Mouse (Mus musculus) heart, embryonic 11.5 days (tissue): ENCODE results near the gene Igf1r. TPM values are rescaled to one million over a fixed set of nuclear protein-coding genes. Genes with fewer than 3 reads are reported as not detected.
A peak's percentile ranks its signal among the peaks of the same experiment; 100 is the strongest.

Experiments used
- ATAC-seq: fragments of 200-750 bp; cut with Nextera tagmentation; replicated peaks from 2 replicates; pipeline ENCODE4 v1.8.0; 2017; ENCODE audit warnings: moderate library complexity; ENCODE audit not compliant: insufficient number of reproducible peaks, low FRiP score, low TSS enrichment
- H3K27ac ChIP-seq: fragments of 300-500 bp; sonication (generic); 2 replicates; pipeline ENCODE4 v1.5.1; 2014; ENCODE audit warnings: mild to moderate bottlenecking, low read depth, low read length
- H3K27me3 ChIP-seq: fragments of 300-500 bp; sonication (generic); 2 replicates; pipeline ENCODE4 v1.6.1; 2014; ENCODE audit warnings: mild to moderate bottlenecking, low read length, mixed read lengths; ENCODE audit not compliant: control insufficient read depth, insufficient read depth
- H3K36me3 ChIP-seq: fragments of 300-500 bp; sonication (generic); 2 replicates; pipeline ENCODE4 v1.6.1; 2014; ENCODE audit warnings: mild to moderate bottlenecking, low read length, moderate library complexity, mixed read lengths; ENCODE audit not compliant: control insufficient read depth, insufficient read depth
- H3K4me1 ChIP-seq: fragments of 300-500 bp; sonication (generic); 2 replicates; pipeline ENCODE4 v1.6.1; 2014; ENCODE audit warnings: low read length; ENCODE audit not compliant: control insufficient read depth, insufficient read depth
- H3K4me2 ChIP-seq: fragments of 300-500 bp; sonication (generic); 2 replicates; pipeline ENCODE4 v1.6.1; 2014; ENCODE audit warnings: mild to moderate bottlenecking, moderate library complexity
- H3K4me3 ChIP-seq: fragments of 300-500 bp; sonication (generic); 2 replicates; pipeline ENCODE4 v1.5.1; 2014; ENCODE audit warnings: low read depth, low read length
- H3K9ac ChIP-seq: fragments of 300-500 bp; sonication (generic); 2 replicates; pipeline ENCODE4 v1.6.1; 2014; ENCODE audit warnings: mild to moderate bottlenecking, low read depth, low read length, moderate library complexity
- H3K9me3 ChIP-seq: fragments of 300-500 bp; sonication (generic); replicated peaks from 2 replicates; pipeline ENCODE4 v1.6.1; 2016; ENCODE audit warnings: low read length; ENCODE audit not compliant: control insufficient read depth
- WGBS: fragments of 180-500 bp; shearing (Covaris S2); extraction: QIAGEN DNeasy Blood & Tissue Kit; methylation state at CpG from one replicate; pipeline ENCODE4 v1.1.7; 2014; ENCODE audit not compliant: insufficient replicate concordance; 5-methylcytosine and 5-hydroxymethylcytosine counted together
- polyA plus RNA-seq: library from polyadenylated mRNA; unstranded; fragments of >200 nt; fragmentation: Nextera tagmentation; extraction: Ambion mirVana; gene quantifications from 2 replicates; pipeline ENCODE4 v1.2.1, GENCODE M21; 2014

The Igf1r gene
- polyA plus RNA-seq, 1 experiment from 2014 or later = 19.3 TPM

DNA sequence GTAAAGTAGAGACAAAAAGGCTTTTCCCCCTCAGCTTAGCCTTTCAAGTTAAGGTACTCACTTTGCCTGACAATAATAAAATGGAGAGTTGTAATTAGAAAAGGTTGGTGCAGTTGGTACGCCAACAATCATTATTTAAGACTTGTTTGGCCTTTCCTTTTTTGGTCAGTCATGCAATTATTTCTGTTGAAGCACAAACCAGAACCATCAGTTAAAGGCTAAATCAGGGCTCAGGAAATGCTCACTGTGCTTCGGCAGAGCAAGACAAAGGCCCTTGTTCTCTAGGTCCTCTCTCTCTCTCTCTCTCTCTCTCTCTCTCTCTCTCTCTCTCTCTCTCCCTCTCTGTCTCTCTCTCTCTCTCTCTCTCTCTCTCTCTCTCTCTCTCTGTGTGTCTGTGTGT, 165.4 kb downstream of the Igf1r start:
- no peaks in the 10 kb centered on the region for H3K27me3 ChIP-seq
- WGBS = 64% methylated on average over 2 of the region's 2 CpGs
- no peak overlapping the region for H3K9ac ChIP-seq
- H3K27ac ChIP-seq = no peak overlapping the region
- no peak for ATAC-seq
- no peak overlapping the region for H3K4me3 ChIP-seq
- H3K36me3 ChIP-seq = no peaks in the 10 kb centered on the region
- H3K4me1 ChIP-seq = peaks cover 31% of the 10 kb centered on the region
- H3K4me2 ChIP-seq = no peak overlapping the region
- H3K9me3 ChIP-seq = no peaks in the 10 kb centered on the region

DNA sequence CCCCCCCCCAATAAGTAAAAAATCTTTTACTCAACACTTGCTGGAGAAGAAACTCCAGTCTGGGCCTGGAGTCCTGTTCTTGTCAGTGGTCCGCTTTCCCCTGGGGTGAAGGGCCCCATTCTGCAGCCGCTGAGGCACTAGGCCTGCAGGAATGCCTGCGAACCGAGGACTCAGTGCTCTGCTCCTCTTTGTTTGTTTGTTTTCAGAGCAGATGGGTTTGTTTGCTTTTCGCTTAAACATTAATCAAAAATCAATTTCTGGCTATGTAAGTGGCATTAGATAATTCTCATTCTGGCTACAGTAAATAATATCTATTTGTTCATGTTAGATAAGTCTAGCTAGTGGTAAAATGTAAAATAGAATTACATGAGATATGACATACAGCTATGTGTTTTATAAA, 167.0 kb downstream of the Igf1r start:
- peaks cover 19% of the 10 kb centered on the region for H3K4me1 ChIP-seq
- H3K36me3 ChIP-seq = no peaks in the 10 kb centered on the region
- no peaks in the 10 kb centered on the region for H3K27me3 ChIP-seq
- no peak overlapping the region for H3K9ac ChIP-seq
- H3K27ac ChIP-seq = no peak overlapping the region
- H3K4me2 ChIP-seq = no peak overlapping the region
- WGBS = 57% methylated on average over 5 of the region's 5 CpGs
- no peak overlapping the region for H3K4me3 ChIP-seq
- ATAC-seq = no peak
- H3K9me3 ChIP-seq = no peaks in the 10 kb centered on the region

DNA sequence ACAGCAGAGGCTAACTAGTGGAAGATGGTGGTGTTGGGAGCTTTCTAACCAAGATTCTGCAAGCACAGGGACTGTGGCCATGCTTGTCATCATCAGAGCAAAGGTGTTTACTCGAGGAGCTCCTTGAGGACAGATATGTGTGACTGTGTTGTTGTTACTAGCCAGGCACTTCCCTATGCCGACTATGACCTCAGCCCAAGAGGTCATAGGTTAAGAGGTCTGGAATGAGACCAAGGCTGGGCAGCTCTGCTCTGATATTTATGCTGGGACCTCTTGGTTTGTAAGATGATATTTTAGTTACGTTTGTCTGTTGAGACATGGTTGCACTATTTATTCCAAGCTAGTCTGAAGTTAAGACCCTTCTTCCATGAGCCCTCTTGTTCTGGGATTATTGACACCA, 169.8 kb downstream of the Igf1r start:
- Histone ChIP-seq H3K27ac (no peak overlapping the region), H3K4me3 (no peak overlapping the region), H3K36me3 (no peaks in the 10 kb centered on the region), H3K4me1 (peaks cover 20% of the 10 kb centered on the region), H3K4me2 (no peak overlapping the region), H3K9me3 (no peaks in the 10 kb centered on the region), H3K27me3 (no peaks in the 10 kb centered on the region), H3K9ac (no peak overlapping the region)
- WGBS = 22% methylated on average over 3 of the region's 3 CpGs
- no peak for ATAC-seq

DNA sequence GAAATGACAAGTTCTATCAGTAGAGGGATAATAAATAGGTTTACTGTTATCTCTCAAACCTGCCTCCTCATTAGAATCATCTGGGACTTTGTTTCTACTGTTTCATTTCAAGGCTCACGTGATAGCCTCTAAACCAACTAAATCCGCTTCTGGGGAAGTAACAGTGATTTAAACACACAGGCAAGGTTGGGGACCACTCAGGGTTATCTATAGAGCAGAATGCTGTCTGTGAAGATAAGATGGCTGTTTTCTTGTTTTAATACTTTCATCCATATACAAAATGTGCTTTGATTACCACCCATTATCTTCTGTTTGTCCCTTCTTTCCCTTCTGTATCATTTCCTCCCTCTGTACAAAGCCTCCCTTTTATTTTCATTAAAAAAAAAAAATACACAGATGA, 172.7 kb downstream of the Igf1r start:
- H3K4me3 ChIP-seq = no peak overlapping the region
- no peak overlapping the region for H3K4me2 ChIP-seq
- no peak overlapping the region for H3K27ac ChIP-seq
- no peaks in the 10 kb centered on the region for H3K36me3 ChIP-seq
- H3K9me3 ChIP-seq = no peaks in the 10 kb centered on the region
- 42% methylated on average over 2 of the region's 2 CpGs for WGBS
- no peak overlapping the region for H3K9ac ChIP-seq
- H3K4me1 ChIP-seq = peaks cover 33% of the 10 kb centered on the region
- H3K27me3 ChIP-seq = no peaks in the 10 kb centered on the region
- no peak for ATAC-seq

DNA sequence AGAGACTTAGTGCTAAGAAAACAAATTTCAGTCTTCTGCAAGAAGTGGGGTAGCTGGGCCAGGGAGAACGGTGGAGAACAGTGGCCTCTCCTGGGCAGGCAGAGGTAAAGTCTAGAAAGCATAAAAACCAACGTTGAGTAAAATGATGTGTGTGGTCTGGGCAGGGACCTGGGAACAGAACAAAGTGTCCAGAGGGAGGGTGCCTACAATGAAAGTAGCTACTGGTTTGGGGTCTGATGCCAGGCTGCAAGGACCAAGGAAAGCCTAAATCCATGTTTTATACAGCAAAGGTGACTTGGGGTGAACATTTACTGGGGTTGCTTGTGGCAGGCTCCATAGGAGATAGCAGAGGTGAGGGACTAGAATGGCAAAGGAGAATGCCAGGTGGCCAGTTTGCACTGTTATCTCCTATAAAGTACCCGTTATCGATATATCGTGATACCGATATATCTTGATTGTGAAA, 175.2 kb downstream of the Igf1r start:
- Histone ChIP-seq H3K36me3 (no peaks in the 10 kb centered on the region), H3K9me3 (no peaks in the 10 kb centered on the region), H3K4me3 (peak overlapping the region; percentile 74; the same call in 1 of the 2 replicates), H3K27me3 (no peaks in the 10 kb centered on the region), H3K4me1 (peaks cover 38% of the 10 kb centered on the region), H3K4me2 (peak overlapping the region; percentile 97), H3K27ac (no peak overlapping the region), H3K9ac (no peak overlapping the region)
- WGBS = 33% methylated on average over 6 of the region's 6 CpGs
- no peak for ATAC-seq

DNA sequence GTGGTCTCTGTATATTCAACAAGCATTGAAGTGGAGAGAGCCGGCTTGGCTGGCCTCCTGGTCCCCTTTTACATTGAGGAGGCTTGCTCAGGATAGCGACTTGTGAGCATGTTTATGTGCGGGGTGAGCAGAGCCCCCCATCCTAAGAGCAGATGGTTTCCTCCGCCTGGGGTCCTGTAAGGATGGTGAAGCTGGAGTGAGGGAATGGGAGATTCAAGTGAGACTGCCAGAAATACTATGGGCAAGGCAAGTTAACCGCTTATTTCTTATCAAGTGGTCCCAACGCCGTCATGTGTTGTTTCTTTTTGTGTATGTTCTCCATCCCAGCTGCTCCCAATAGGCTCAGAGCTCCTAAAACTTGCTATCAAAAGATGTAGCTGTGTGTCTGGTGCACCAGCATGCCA, 175.6 kb downstream of the Igf1r start:
- 19% methylated on average over 7 of the region's 7 CpGs for WGBS
- H3K9ac ChIP-seq = peak overlapping the region; percentile 66; the same call in 1 of the 2 replicates
- peak overlapping the region; percentile 74 for H3K4me3 ChIP-seq
- ATAC-seq = no peak
- H3K36me3 ChIP-seq = no peaks in the 10 kb centered on the region
- H3K9me3 ChIP-seq = no peaks in the 10 kb centered on the region
- H3K27me3 ChIP-seq = no peaks in the 10 kb centered on the region
- peak overlapping the region; percentile 97 for H3K4me2 ChIP-seq
- H3K27ac ChIP-seq = no peak overlapping the region
- peaks cover 38% of the 10 kb centered on the region for H3K4me1 ChIP-seq

DNA sequence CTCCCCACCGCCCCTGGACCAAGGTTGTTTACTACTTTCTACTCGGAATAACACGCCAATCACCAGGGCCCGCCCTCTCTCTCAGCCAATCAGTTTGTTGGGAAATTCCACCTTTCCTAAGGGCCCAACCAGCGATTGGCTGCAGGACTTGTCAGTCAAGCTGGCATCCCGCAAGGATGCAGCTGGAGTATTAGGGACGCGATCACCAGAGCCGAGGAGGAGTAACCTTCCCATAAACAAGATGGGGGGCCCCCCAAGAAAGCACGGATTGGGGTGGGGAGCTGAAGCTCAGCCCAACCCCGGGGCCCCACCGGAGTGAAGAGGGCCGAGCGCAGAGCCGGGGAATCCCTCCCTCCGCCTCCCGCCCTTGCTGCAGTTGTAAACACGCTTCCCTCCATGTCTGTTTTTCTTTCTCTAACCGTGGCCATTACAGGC, 176.5 kb downstream of the Igf1r start:
- ATAC-seq = peak; percentile 87
- 0% methylated on average over 19 of the region's 19 CpGs for WGBS
- peaks cover 43% of the 10 kb centered on the region for H3K4me1 ChIP-seq

DNA sequence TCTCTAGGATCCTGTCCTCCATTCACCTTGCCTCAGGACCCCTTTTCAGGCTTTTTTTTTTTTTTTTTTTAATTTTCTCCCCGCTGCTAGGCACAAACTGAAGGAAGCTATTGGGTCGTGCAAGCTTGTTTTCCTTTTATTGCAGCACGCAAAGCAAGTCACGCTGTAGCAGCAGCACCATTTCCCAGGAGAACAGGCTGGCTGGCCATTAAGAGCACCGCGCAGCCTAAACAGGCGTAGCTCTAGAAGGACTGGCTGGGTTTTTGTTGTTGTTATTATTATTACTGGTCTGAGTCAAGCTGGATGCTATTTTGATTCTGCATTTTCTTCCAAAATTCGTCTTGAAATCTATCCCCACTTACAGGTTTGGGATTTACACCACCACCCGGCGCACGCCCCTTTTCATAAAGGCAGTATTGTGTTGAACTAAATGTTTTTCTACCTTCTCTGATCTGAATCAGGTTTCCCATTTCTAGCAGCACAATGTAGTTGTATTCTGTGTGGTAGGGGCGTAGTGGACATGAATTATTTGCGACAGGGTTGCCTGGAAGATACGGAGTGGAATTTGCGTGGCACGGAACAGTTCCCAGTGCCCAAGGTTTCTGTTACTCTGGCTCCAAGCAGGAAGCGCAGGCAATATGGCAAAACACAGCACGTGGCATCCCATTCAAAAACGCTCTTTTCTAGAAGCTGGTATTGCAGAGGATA, 177.1 kb downstream of the Igf1r start:
- Histone ChIP-seq H3K4me1 (peaks cover 43% of the 10 kb centered on the region), H3K36me3 (no peaks in the 10 kb centered on the region), H3K27me3 (no peaks in the 10 kb centered on the region), H3K4me2 (peak overlapping the region; percentile 97), H3K9ac (peak overlapping the region; percentile 66), H3K27ac (peak overlapping the region; percentile 83), H3K4me3 (peak overlapping the region; percentile 74), H3K9me3 (no peaks in the 10 kb centered on the region)
- ATAC-seq = 0 out of 2 replicates have a peak, but pooled peaks have one; percentile 31
- 4% methylated on average over 19 of the region's 19 CpGs for WGBS

More for the DNA sequence above, 176.5 kb downstream of the Igf1r start:
- Histone ChIP-seq H3K4me2 (peak overlapping the region; percentile 97), H3K4me3 (peak overlapping the region; percentile 74), H3K36me3 (no peaks in the 10 kb centered on the region), H3K9me3 (no peaks in the 10 kb centered on the region), H3K27me3 (no peaks in the 10 kb centered on the region), H3K27ac (peak overlapping the region; percentile 83), H3K9ac (peak overlapping the region; percentile 66)
